Mouse (Mus musculus) adrenal gland, adult 8-10 months (tissue): Measurements from ENCODE around the gene Kcnab2. TPM values are rescaled to one million over a fixed set of nuclear protein-coding genes. Genes with fewer than 3 reads are reported as not detected.

ENCODE experiments used
- DNase-seq: peaks from one replicate; pipeline ENCODE4 v3.0.0; 2022
- total RNA-seq, 4 experiments: library from RNA; stranded (reverse); gene quantifications; 2 replicates each; pipeline ENCODE4 v1.2.4; 2022

Gene Kcnab2
- total RNA-seq, 4 experiments from 2014 or later, result 4.7 to 8.9 (median 8.0) TPM

GRCm38 (mm10) chr4:152451371-152451770, 26.3 kb downstream of the Kcnab2 start:
- no peak for DNase-seq

DNA sequence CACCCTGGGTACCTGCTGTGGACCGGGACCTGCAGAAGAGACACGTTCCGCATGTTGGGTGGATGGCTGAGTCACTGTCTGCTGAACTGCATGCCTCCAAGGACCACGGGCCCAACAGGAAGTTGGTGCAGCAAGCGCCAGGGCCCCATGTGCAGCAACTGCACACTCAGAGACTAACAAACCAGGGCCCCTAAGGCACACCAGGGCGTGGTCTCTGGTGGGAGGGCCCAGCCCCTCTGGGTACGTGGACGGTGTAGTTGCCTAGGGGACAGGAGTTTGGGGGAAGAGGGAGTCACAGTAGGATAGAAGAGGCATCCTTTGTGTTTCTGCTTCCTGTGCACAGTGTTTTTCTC, 29.0 kb downstream of the Kcnab2 start:
- no peak for DNase-seq

- no peak for DNase-seq
These were observed 29.7 kb downstream of the Kcnab2 start for GRCm38 (mm10) chr4:152447731-152448665.

DNA sequence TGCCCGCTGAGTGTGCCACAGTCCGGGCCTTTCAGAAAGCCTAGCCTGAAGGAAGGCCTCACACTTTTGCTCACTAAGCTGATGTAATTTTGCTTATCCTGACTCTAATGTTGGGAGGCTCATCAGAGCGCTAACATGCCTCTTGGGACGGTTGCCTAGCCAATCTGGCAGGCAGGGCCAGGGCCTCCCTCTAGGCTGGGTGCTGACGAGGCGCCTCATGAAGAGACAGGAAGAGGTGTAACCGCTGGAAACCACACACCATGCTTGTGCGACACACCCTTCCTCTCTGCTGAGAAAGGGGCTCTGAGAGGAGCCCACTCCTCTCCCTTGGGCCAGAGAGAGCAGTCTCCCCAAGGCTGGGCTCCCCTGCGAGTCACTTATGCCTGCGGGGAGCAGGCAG, 31.5 kb downstream of the Kcnab2 start:
- DNase-seq, result no peak

DNA sequence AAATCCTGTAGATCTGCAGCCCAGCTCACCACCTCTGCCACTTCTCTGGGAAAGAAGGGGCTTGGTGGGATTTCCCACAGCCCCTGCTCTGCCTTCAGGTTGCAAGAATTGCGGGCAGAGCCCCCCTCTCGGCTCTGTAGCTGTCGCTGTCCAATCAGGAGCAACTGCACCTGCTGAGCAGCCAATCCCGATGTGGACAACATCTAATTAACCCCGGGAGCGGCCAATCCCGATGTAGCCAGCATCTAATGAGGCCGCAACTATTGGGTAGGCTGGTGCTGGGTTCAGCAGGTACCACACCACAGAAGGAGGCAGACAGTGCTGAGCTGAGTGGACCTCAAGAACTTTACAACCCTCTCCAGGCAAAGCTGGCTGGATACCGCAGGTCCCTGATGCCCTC, 36.1 kb downstream of the Kcnab2 start:
- no peak for DNase-seq

- no peak for DNase-seq
These were observed 36.8 kb downstream of the Kcnab2 start for GRCm38 (mm10) chr4:152440882-152441281.

- peak; percentile 25 for DNase-seq
These were observed 42.4 kb downstream of the Kcnab2 start for GRCm38 (mm10) chr4:152435255-152435654.

DNA sequence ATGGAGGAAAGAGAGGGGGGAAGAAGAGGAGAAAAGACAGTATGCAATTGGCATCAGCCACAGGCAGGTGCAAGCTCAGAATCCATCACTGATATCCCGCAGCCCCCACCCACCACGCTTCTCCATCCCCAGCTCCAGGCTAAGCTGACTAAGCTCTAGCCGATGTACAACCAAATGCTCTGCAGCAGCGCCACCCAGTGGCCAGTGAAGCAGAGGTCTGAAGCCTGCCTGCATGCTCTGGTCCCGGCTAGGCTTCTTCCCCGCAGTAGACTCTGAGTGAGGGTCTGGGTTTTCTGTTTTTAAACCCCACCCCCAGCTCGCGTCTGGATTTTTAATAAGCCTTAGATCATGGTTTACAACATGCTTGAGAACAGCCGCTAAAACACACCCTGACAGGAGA, 42.8 kb downstream of the Kcnab2 start:
- DNase-seq, result peak; percentile 66

DNA sequence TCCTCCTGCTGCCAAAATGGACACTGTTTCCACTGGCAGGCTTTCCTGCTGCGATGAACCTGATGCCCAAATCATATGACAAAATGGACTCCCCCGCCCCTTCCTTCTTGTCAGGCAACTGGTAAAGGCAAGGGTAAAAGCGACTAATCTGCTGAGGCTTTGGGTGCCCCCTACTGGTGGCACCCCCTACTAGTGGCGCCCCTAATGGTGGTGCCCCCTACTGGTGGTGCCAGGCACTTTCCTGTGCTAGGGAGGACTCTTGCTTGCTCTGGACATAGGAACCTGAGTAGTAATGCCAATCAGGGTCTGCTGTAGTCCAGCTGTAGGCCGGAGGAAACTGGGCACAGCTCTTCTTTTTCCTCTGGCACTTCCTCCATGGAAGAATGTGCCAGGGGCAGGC, 45.4 kb downstream of the Kcnab2 start:
- no peak for DNase-seq

- no peak for DNase-seq
These were observed 49.4 kb downstream of the Kcnab2 start for GRCm38 (mm10) chr4:152428259-152428658.

- no peak for DNase-seq
These were observed 52.7 kb downstream of the Kcnab2 start for GRCm38 (mm10) chr4:152424922-152425321.

GRCm38 (mm10) chr4:152424341-152424740, 53.3 kb downstream of the Kcnab2 start:
- no peak for DNase-seq

GRCm38 (mm10) chr4:152423576-152423975, 54.1 kb downstream of the Kcnab2 start:
- DNase-seq, result no peak

GRCm38 (mm10) chr4:152418229-152419060, 59.2 kb downstream of the Kcnab2 start:
- DNase-seq, result no peak

DNA sequence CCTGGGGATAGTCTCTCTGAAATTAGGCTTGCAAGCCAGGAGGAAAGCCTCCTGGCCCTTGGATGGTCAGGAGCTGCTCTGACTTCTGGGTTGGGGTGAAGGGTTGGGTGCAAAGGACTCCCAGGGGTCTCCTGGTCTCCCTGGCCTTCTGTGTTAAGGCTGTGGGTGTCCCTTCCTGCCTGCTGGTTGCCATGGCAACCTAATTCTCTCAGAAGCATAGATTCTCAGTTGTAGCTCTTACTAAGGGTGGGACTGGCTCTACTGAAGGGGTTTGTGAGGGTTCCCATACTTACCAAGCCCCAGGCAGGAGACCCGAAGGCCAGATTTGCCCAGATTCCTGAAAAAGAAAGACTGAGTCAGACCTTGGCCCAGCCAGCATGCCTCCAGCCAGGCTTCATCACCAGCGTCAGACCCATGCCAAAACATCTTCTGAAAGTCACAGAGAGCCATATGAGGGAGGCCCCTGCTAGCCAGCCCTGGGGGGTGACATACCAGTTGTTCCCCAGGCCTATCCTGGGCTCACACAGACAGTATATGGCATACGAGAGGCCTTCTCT, 65.1 kb downstream of the Kcnab2 start:
- no peak for DNase-seq

DNA sequence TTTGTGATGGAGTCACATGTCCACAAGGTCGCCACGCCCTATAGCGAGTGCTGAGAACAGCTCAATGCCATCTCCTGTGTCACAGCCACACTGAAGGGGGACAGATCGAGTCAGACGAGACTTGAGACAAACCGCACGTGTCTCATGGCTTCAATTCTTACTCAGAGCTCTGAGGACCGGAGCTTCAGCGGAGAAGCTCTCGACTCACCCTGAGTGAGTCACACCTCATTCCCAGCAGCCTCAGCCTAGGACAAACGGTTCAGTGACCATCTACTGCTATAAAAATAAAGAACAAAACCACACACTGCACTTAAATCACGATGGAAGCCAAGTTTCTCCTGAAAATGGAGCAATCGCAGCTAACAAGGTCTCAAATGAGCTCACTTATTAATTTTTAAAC, 66.7 kb downstream of the Kcnab2 start:
- DNase-seq, result no peak

DNA sequence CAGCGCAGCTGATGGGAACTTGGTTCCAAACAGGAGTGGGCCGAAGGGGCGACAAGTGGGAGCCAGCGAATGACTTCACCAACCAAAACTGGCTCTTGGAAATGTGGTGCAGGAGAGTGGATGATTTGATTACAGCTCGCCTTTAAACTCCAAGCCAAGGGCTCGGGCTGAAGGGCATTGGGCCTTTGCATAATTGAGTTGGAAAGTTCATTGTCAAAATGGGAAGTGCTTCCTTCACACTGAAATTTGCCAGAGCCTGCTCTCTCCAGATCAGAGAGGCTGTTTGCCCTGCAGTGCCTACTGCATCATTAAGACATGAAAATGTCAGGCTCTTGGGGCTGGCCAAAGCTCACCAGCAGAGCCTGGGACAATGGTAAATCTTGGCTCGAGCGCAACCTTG, 71.1 kb downstream of the Kcnab2 start:
- no peak for DNase-seq

- no peak for DNase-seq
These were observed 71.9 kb downstream of the Kcnab2 start for GRCm38 (mm10) chr4:152405671-152406201.

DNA sequence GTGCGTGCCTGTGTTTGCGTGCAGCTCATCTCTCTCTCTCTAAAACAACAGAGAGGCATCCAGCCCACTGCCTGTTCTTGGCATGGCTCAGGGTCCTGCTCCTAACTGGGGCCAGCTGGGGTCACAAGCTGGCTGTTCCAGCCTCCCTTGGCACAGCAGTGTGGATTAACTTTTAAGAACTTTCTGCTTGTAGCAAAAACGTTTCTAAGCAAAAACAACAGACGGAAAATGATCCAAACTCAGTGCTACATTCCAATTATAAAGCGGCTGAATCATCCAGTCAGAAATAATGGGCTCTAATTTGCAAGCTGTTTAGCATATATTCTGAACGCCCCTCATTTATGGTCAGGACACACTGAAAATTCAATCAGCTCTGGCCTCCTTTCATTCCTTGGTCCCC, 72.5 kb downstream of the Kcnab2 start:
- no peak for DNase-seq

DNA sequence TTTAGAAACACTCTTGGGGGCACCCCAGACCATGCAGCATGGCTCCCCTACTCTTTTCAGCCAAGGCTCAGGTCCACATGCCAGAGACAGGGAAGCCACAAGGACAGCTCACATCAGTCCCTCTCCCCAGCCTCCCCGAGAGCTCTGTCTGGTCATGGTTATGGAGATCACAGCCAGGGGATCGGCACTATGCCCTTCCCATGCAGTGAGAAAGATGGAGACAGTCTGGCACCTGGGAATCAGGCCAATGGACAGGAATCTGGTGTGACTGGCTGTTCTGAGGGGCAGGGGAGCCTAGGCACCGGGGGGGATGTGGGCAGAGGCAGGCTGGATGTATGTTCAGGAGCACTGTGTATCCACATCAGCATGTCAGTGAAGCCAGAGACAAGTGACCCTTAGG, 78.7 kb downstream of the Kcnab2 start:
- no peak for DNase-seq

GRCm38 (mm10) chr4:152392627-152393026, 85.0 kb downstream of the Kcnab2 start:
- no peak for DNase-seq

GRCm38 (mm10) chr4:152392192-152392591, 85.5 kb downstream of the Kcnab2 start:
- DNase-seq, result no peak

- DNase-seq, result no peak
These were observed 92.0 kb downstream of the Kcnab2 start for GRCm38 (mm10) chr4:152385644-152386043.
